Mouse (Mus musculus) brain, embryonic 14.5 days (tissue): ENCODE results near the gene Sft2d2. TPM values are rescaled to one million over a fixed set of nuclear protein-coding genes. Genes with fewer than 3 reads are reported as not detected.

Experiments
- DNase-seq: peaks from one replicate; pipeline ENCODE4 v3.0.0-alpha.2; 2011; ENCODE audit warnings: low read depth
- CTCF ChIP-seq: fragments of 200-500 bp; IDR thresholded peaks from 2 replicates; pipeline ENCODE4 v1.5.1; 2012; ENCODE audit warnings: inconsistent platforms, mild to moderate bottlenecking, moderate library complexity, borderline replicate concordance; ENCODE audit not compliant: insufficient read depth, insufficient read length; ENCODE audit errors: extremely low read depth
- POLR2A ChIP-seq: fragments of 200-500 bp; IDR thresholded peaks from 2 replicates; pipeline ENCODE4 v1.6.1; 2012; ENCODE audit warnings: mild to moderate bottlenecking, inconsistent platforms, borderline replicate concordance; ENCODE audit not compliant: poor library complexity, insufficient read depth, insufficient read length, severe bottlenecking; ENCODE audit errors: extremely low read depth
- polyA plus RNA-seq: library from polyadenylated mRNA; depleted of rRNA; stranded (reverse); fragments of >200 nt; gene quantifications from 2 replicates; pipeline ENCODE4 v1.2.3, GENCODE M21; 2012

Gene Sft2d2
- polyA plus RNA-seq, 1 experiment = 8.6 TPM

DNA sequence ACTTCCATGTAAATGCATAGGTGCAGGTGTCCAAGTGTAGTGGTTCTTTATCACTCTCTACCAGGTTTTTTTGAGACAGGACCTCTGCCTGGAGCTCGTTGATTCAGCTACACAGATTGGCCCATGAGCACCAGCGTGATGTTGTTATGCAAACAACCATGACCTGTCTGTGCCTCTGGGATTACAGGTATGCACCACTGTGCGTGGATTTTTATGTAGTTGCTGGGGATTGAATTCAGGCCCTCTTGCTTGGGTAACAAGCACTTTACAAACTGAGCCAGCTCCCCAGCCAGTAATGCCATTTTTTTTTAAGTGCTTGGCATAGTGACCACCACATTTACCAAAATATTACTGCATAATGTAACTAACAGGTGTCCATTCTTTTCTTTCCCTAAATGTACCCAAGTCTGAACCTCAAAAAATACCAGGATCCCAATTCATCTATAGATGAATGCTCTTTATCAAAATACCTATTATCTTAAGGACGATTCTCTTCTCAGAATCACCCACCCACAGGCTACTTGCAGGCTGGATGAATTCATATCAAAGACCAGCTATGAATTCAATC is 7.3 kb upstream of the Sft2d2 start:
- DNase-seq = no peak
- no peak for TF ChIP-seq POLR2A
- TF ChIP-seq CTCF = no peak

- DNase-seq = no peak
- no peak for TF ChIP-seq CTCF
- TF ChIP-seq POLR2A = no peak
Measured at GRCm38 (mm10) chr1:165200748-165201147, 6.5 kb upstream of the Sft2d2 start.

GRCm38 (mm10) chr1:165199639-165200038 is 5.4 kb upstream of the Sft2d2 start:
- no peak for TF ChIP-seq CTCF
- TF ChIP-seq POLR2A = no peak
- DNase-seq = no peak

DNA sequence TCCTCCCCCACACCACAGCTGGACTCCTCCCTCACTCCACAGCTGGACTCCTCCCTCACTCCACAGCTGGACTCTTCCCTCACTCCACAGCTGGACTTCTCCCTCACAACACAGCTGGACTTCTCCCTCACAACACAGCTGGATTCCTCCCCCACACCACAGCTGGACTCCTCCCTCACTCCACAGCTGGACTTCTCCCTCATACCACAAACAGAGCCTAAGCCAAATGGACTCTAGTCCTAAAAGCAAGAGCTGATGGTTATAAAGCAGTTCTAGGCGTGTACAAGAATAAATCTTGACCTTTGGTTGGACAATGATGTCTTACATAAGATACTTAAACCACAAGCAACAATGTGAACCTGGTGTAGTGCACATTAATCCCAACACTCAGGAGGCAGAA is 4.7 kb upstream of the Sft2d2 start:
- DNase-seq = no peak
- TF ChIP-seq POLR2A = no peak
- no peak for TF ChIP-seq CTCF

GRCm38 (mm10) chr1:165197875-165198274 is 3.6 kb upstream of the Sft2d2 start:
- DNase-seq = no peak
- TF ChIP-seq POLR2A (no peak), CTCF (no peak)

DNA sequence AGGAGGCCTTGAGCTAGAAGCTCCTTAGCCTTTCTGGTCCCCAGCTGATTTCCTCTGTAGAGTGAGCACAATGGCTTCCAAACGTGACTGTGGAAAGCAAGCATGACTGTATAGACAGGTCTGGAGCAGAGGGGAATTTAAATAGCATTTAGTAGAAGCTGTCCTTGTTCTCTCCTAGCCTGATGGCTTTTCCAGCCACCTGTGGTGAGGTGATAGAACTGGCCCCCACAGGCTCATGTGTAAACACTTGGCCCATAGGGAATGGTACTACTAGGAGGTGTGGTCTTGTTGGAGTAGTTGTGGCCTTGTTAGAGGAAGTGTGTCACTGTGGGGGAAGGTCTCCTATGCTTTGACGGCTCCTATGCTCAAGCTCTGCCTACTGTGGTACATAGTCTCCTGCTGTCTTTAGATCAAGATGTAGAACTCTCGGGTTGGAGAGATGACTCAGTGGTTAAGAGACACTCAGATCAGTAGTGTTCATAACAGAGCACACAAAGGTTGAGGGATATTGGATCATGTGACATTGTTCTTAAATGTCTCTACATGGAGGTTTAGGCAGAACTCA is 1.2 kb upstream of the Sft2d2 start:
- DNase-seq = no peak
- TF ChIP-seq POLR2A (no peak), CTCF (no peak)

- DNase-seq = no peak
- no peak for TF ChIP-seq POLR2A
- no peak for TF ChIP-seq CTCF
Measured at GRCm38 (mm10) chr1:165194662-165195013, 400 bp upstream of the Sft2d2 start.

- no peak for DNase-seq
- TF ChIP-seq POLR2A = no peak
Measured at GRCm38 (mm10) chr1:165193426-165193825, 812 bp downstream of the Sft2d2 start.

DNA sequence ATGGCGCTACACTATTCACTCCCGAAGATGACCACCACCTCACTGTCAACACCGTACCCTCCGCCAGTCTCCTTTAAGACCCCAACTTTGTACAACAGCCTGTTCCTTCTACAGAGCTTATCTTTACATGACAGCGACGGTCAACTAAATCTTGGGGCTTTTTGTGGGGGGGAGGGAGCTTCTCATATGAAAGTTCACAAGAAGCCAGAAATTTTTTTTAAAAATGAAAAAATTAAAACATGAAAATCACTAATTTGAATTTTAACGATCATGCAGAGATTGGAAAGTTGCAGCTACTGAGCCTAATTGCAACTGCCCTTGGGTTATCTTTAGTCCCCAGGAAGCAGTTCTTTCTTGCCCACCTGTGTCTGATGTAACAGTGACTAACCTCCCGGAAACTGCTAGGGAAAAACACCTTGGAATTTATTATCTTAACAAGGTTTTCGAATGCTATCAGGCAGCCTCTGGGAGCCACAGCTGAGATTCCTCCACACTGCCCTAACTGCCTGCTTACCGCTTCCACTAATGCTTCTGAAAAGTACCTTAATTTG is 1.4 kb downstream of the Sft2d2 start:
- no peak for DNase-seq
- TF ChIP-seq POLR2A = no peak

GRCm38 (mm10) chr1:165192102-165192501 is 2.1 kb downstream of the Sft2d2 start:
- no peak for TF ChIP-seq CTCF
- no peak for TF ChIP-seq POLR2A
- no peak for DNase-seq

DNA sequence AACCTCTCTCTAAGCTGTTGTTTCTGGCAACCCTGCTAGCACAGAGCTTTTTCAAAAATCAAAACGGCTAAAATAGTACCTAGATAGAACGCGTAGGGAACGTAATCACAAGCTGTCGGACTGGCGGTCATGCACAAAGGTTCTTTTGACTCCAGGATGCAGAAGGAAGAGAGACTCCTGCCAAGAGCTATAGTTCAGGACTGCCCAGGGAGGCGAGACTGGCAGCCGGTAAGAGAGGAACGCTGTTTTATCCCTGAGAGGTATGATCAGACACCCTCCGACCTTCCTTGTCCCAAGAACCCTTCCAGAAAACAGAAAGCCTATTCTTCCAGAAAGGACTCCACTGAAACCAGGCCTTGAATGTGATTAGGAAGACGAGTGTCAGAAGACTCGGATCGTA is 2.6 kb downstream of the Sft2d2 start:
- peak; percentile 41 for DNase-seq
- TF ChIP-seq CTCF (no peak), POLR2A (no peak)

DNA sequence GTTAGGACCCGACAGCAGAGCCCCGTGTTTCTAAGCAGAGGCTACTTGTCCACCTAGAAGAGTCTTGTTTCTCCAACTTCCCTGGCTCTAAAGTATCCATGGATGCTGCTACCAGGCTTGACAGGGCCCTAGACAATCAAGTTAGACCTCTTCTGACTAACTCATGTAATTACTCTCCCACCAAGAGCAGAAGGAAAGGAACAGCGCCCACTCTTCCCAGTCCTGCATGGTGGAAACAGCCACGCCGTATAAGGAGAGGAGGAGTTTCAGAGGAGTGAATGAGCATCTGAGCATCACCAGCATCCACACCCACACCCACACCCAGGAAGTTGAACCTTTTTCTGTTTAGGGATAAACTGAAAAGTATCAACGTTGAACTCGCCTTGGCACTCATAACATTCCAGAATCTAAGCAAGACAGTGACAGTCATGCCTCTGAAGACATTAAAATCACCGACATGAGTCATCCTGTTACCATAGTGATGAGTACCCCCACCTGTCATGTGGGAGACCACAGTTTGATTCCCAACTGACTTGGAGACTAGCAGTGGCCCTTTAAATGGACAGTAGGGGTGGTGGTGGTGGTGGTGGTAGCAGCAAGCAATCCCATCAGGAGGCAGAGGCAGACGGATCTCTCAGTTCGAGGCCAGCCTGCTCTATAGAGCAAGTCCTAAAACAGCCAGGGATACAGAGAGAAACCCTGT is 3.5 kb downstream of the Sft2d2 start:
- no peak for TF ChIP-seq CTCF
- TF ChIP-seq POLR2A = no peak
- no peak for DNase-seq

DNA sequence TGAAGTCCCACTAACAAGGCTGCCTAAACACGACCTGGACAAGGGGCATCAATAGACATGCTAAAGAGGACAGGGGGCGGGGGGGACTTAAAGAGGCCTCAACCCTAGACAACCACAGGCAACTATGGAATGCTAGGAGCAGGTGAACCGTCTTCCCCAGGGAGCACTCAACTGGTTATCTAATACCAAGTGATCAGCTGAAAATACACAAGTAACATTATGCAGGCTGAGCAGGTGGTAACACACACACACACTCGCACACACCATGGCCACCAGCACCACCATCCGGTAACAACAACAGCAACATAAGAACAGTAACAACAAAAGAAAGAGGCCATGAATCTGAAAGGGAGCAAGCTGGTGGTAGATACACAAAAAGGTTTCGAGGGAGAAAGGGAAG is 4.2 kb downstream of the Sft2d2 start:
- TF ChIP-seq CTCF (no peak), POLR2A (no peak)
- no peak for DNase-seq
